Mouse (Mus musculus): ENCODE data around the gene Hmga2.

GRCm38 (mm10) chr10:120488526-120488925 is 12.3 kb upstream of the Hmga2 start:
- TF ChIP-seq CTCF (IDR thresholded peaks at IDR 0.05; ENCODE audit: low read depth) (no peak), EP300 (IDR thresholded peaks at IDR 0.05; ENCODE audit: low read depth) (no peak)
